Mouse (Mus musculus) testis, postnatal 14 days (tissue): ENCODE measurements at regions not wholly inside any gene's neighbourhood (a gene's known extent, or its start where the extent isn't known, plus 50 kb on each side); places are given as distances from the start of the nearest gene placed in this dataset.
A peak's percentile ranks its signal among the peaks of the same experiment; 100 is the strongest.
"Not testable (repeated sequence)": the region's sequence is repeated elsewhere in the genome, so short reads cannot be mapped to it uniquely, and the experiment has no call there.

Experiments used
- DNase-seq: peaks from one replicate; pipeline ENCODE4 v3.0.0; 2021; ENCODE audit warnings: low spot score

GRCm38 (mm10) chr17:61337094-61337493, 1544.0 kb downstream of the Efna5 start:
- no peak for DNase-seq

- no peak for DNase-seq
Observed at GRCm38 (mm10) chr17:61325401-61325800, 1555.7 kb downstream of the Efna5 start.

- no peak for DNase-seq
Observed at GRCm38 (mm10) chr17:61320865-61321264, 1560.3 kb downstream of the Efna5 start.

- DNase-seq, result no peak
Observed at GRCm38 (mm10) chr17:61313424-61313823, 1567.7 kb downstream of the Efna5 start.

GRCm38 (mm10) chr17:61311189-61311588, 1569.9 kb downstream of the Efna5 start:
- DNase-seq, result no peak

GRCm38 (mm10) chr17:61303611-61304010, 1577.5 kb downstream of the Efna5 start:
- no peak for DNase-seq

GRCm38 (mm10) chr17:61301984-61302383, 1579.1 kb downstream of the Efna5 start:
- DNase-seq, result peak; percentile 7

GRCm38 (mm10) chr17:61301171-61301570, 1579.9 kb downstream of the Efna5 start:
- no peak for DNase-seq

- DNase-seq, result no peak
Observed at GRCm38 (mm10) chr17:61291129-61291528, 1590.0 kb downstream of the Efna5 start.

- no peak for DNase-seq
Observed at GRCm38 (mm10) chr17:61288590-61288989, 1592.5 kb downstream of the Efna5 start.

GRCm38 (mm10) chr17:61273631-61274030, 1607.5 kb downstream of the Efna5 start:
- no peak for DNase-seq

- not testable (repeated sequence) for DNase-seq
Observed at GRCm38 (mm10) chr17:61256526-61256925, 1624.6 kb downstream of the Efna5 start.

- DNase-seq, result no peak
Observed at GRCm38 (mm10) chr17:61248411-61248810, 1632.7 kb downstream of the Efna5 start.

- no peak for DNase-seq
Observed at GRCm38 (mm10) chr17:61217198-61217722, 1663.9 kb downstream of the Efna5 start.

GRCm38 (mm10) chr17:61204316-61204715, 1676.8 kb downstream of the Efna5 start:
- DNase-seq, result no peak

- not testable (repeated sequence) for DNase-seq
Observed at GRCm38 (mm10) chr17:61187880-61188279, 1693.2 kb downstream of the Efna5 start.

- no peak for DNase-seq
Observed at GRCm38 (mm10) chr17:61176586-61176985, 1704.5 kb downstream of the Efna5 start.

GRCm38 (mm10) chr17:61159437-61159836, 1721.7 kb downstream of the Efna5 start:
- DNase-seq, result no peak

- DNase-seq, result no peak
Observed at GRCm38 (mm10) chr17:61137006-61137405, 1744.1 kb downstream of the Efna5 start.

- DNase-seq, result no peak
Observed at GRCm38 (mm10) chr17:61127767-61128166, 1753.3 kb downstream of the Efna5 start.

GRCm38 (mm10) chr17:61106302-61106701, 1774.8 kb downstream of the Efna5 start:
- no peak for DNase-seq

GRCm38 (mm10) chr17:61060450-61060849, 1820.7 kb downstream of the Efna5 start:
- no peak for DNase-seq

GRCm38 (mm10) chr17:61058471-61058870, 1822.6 kb downstream of the Efna5 start:
- no peak for DNase-seq

GRCm38 (mm10) chr17:61033544-61034251, 1847.4 kb downstream of the Efna5 start:
- DNase-seq, result no peak
